Mouse (Mus musculus) intestine, embryonic 15.5 days (tissue): ENCODE measurements around the gene Ppfibp1. TPM values are rescaled to one million over a fixed set of nuclear protein-coding genes. Genes with fewer than 3 reads are reported as not detected.

Experiments used
- ATAC-seq: fragments of 200-750 bp; cut with Nextera tagmentation; 2 replicates; pipeline ENCODE4 v1.8.0; 2017; ENCODE audit warnings: moderate TSS enrichment, moderate library complexity
- H3K27ac ChIP-seq: fragments of 300-500 bp; sonication (generic); 2 replicates; pipeline ENCODE4 v1.5.1; 2015; ENCODE audit warnings: mild to moderate bottlenecking, inconsistent platforms
- H3K27me3 ChIP-seq: fragments of 300-500 bp; sonication (generic); replicated peaks from 2 replicates; pipeline ENCODE4 v1.6.1; 2015; ENCODE audit warnings: inconsistent platforms
- H3K36me3 ChIP-seq: fragments of 300-500 bp; sonication (generic); 2 replicates; pipeline ENCODE4 v1.6.1; 2015; ENCODE audit warnings: inconsistent platforms
- H3K4me1 ChIP-seq: fragments of 300-500 bp; sonication (generic); replicated peaks from 2 replicates; pipeline ENCODE4 v1.6.1; 2015; ENCODE audit warnings: inconsistent platforms
- H3K4me2 ChIP-seq: fragments of 300-500 bp; sonication (generic); replicated peaks from 2 replicates; pipeline ENCODE4 v1.6.1; 2015; ENCODE audit warnings: mild to moderate bottlenecking, inconsistent platforms
- H3K4me3 ChIP-seq: fragments of 300-500 bp; sonication (generic); replicated peaks from 2 replicates; pipeline ENCODE4 v1.5.1; 2015; ENCODE audit warnings: inconsistent platforms
- H3K9ac ChIP-seq: fragments of 300-500 bp; sonication (generic); 2 replicates; pipeline ENCODE4 v1.6.1; 2015; ENCODE audit warnings: inconsistent platforms
- H3K9me3 ChIP-seq: fragments of 300-500 bp; sonication (generic); 2 replicates; pipeline ENCODE4 v1.6.1; 2016; ENCODE audit warnings: inconsistent platforms
- WGBS: fragments of 180-500 bp; shearing (Covaris S2); methylation state at CpG from one replicate; pipeline ENCODE4 v1.1.7; 2015; 5-methylcytosine and 5-hydroxymethylcytosine counted together
- polyA plus RNA-seq: library from polyadenylated mRNA; unstranded; fragments of >200 nt; fragmentation: Nextera tagmentation; extraction: Ambion mirVana; gene quantifications from 2 replicates; pipeline ENCODE4 v1.2.1, GENCODE M21; 2015

Ppfibp1 gene
- polyA plus RNA-seq, 1 experiment from 2014 or later, result 41.5 TPM

- H3K4me3 ChIP-seq, result no peak overlapping the region
- no peak overlapping the region for H3K4me2 ChIP-seq
- 87% methylated on average over 16 of the region's 16 CpGs for WGBS
- H3K9ac ChIP-seq, result no peak overlapping the region
- peaks cover 28% of the 10 kb centered on the region for H3K36me3 ChIP-seq
- no peak for ATAC-seq
- no peaks in the 10 kb centered on the region for H3K4me1 ChIP-seq
- H3K9me3 ChIP-seq, result no peaks in the 10 kb centered on the region
- H3K27me3 ChIP-seq, result no peaks in the 10 kb centered on the region
- H3K27ac ChIP-seq, result no peak overlapping the region
Measured at GRCm38 (mm10) chr6:147022375-147023132, 134.3 kb downstream of the Ppfibp1 start.

GRCm38 (mm10) chr6:147023133-147023395 is 134.8 kb downstream of the Ppfibp1 start:
- no peak for ATAC-seq
- Histone ChIP-seq H3K4me1 (no peaks in the 10 kb centered on the region), H3K4me3 (no peak overlapping the region), H3K27me3 (no peaks in the 10 kb centered on the region), H3K4me2 (no peak overlapping the region), H3K9me3 (no peaks in the 10 kb centered on the region), H3K9ac (no peak overlapping the region), H3K36me3 (peaks cover 28% of the 10 kb centered on the region), H3K27ac (no peak overlapping the region)
- 93% methylated on average over 2 of the region's 2 CpGs for WGBS

- Histone ChIP-seq H3K27me3 (no peaks in the 10 kb centered on the region), H3K36me3 (peaks cover 31% of the 10 kb centered on the region), H3K27ac (no peak overlapping the region), H3K4me2 (no peak overlapping the region), H3K4me1 (no peaks in the 10 kb centered on the region), H3K4me3 (no peak overlapping the region), H3K9ac (no peak overlapping the region), H3K9me3 (no peaks in the 10 kb centered on the region)
- no peak for ATAC-seq
Measured at GRCm38 (mm10) chr6:147023568-147023967, 135.3 kb downstream of the Ppfibp1 start.

- ATAC-seq, result no peak
- Histone ChIP-seq H3K4me1 (no peaks in the 10 kb centered on the region), H3K27ac (no peak overlapping the region), H3K4me2 (no peak overlapping the region), H3K36me3 (peaks cover 27% of the 10 kb centered on the region), H3K9me3 (no peaks in the 10 kb centered on the region), H3K4me3 (no peak overlapping the region), H3K9ac (no peak overlapping the region), H3K27me3 (no peaks in the 10 kb centered on the region)
- WGBS, result 59% methylated on average over 3 of the region's 3 CpGs
Measured at GRCm38 (mm10) chr6:147024761-147025160, 136.5 kb downstream of the Ppfibp1 start.

- Histone ChIP-seq H3K27me3 (no peaks in the 10 kb centered on the region), H3K4me3 (no peak overlapping the region), H3K9ac (no peak overlapping the region), H3K9me3 (no peaks in the 10 kb centered on the region), H3K4me1 (no peaks in the 10 kb centered on the region), H3K27ac (no peak overlapping the region), H3K36me3 (peaks cover 24% of the 10 kb centered on the region), H3K4me2 (no peak overlapping the region)
- ATAC-seq, result no peak
- WGBS, result 86% methylated on average over 2 of the region's 2 CpGs
Measured at GRCm38 (mm10) chr6:147028396-147028795, 140.1 kb downstream of the Ppfibp1 start.

- H3K4me1 ChIP-seq, result no peaks in the 10 kb centered on the region
- H3K9me3 ChIP-seq, result no peaks in the 10 kb centered on the region
- no peaks in the 10 kb centered on the region for H3K27me3 ChIP-seq
- WGBS, result 91% methylated on average over 9 of the region's 9 CpGs
- H3K4me3 ChIP-seq, result no peak overlapping the region
- H3K27ac ChIP-seq, result no peak overlapping the region
- ATAC-seq, result no peak
- no peak overlapping the region for H3K9ac ChIP-seq
- peaks cover 24% of the 10 kb centered on the region for H3K36me3 ChIP-seq
- H3K4me2 ChIP-seq, result no peak overlapping the region
Measured at GRCm38 (mm10) chr6:147029591-147029990, 141.3 kb downstream of the Ppfibp1 start.

- Histone ChIP-seq H3K4me1 (no peaks in the 10 kb centered on the region), H3K27ac (no peak overlapping the region), H3K4me3 (no peak overlapping the region), H3K9me3 (no peaks in the 10 kb centered on the region), H3K36me3 (peaks cover 24% of the 10 kb centered on the region), H3K4me2 (no peak overlapping the region), H3K27me3 (no peaks in the 10 kb centered on the region), H3K9ac (no peak overlapping the region)
- no peak for ATAC-seq
- 87% methylated on average over 15 of the region's 15 CpGs for WGBS
Measured at GRCm38 (mm10) chr6:147030096-147030885, 142.0 kb downstream of the Ppfibp1 start.

GRCm38 (mm10) chr6:147032303-147032925 is 144.1 kb downstream of the Ppfibp1 start, which contains the start of gene Rep15:
Gene Rep15 (plus strand): TSS chr6:147032584.
- no peaks in the 10 kb centered on the region for H3K4me1 ChIP-seq
- no peak for ATAC-seq
- no peak within 1 kb of the TSS for H3K4me2 ChIP-seq
- no peaks in the 10 kb centered on the region for H3K27me3 ChIP-seq
- WGBS, result 55% methylated on average over 13 of the region's 13 CpGs
- H3K36me3 ChIP-seq, result peaks cover 13% of the 10 kb centered on the region; the same call in 1 of the 2 replicates
- H3K27ac ChIP-seq, result no peak within 1 kb of the TSS
- H3K9ac ChIP-seq, result no peak within 1 kb of the TSS
- H3K9me3 ChIP-seq, result no peaks in the 10 kb centered on the region
- no peak within 1 kb of the TSS for H3K4me3 ChIP-seq

GRCm38 (mm10) chr6:147042291-147043290 is 154.3 kb downstream of the Ppfibp1 start, which contains the start of gene Mrps35:
Gene Mrps35 (plus strand): TSS chr6:147042764.
- peak within 1 kb of the TSS; percentile 71 for H3K4me3 ChIP-seq
- H3K4me2 ChIP-seq, result peak within 1 kb of the TSS; percentile 66
- peaks cover 8% of the 10 kb centered on the region for H3K4me1 ChIP-seq
- peak within 1 kb of the TSS; percentile 85 for H3K9ac ChIP-seq
- H3K27ac ChIP-seq, result peak within 1 kb of the TSS; percentile 66
- 3% methylated on average over 66 of the region's 66 CpGs for WGBS
- no peaks in the 10 kb centered on the region for H3K9me3 ChIP-seq
- no peaks in the 10 kb centered on the region for H3K27me3 ChIP-seq
- H3K36me3 ChIP-seq, result no peaks in the 10 kb centered on the region
- ATAC-seq, result peak; percentile 99

GRCm38 (mm10) chr6:147043633-147044032 is 155.3 kb downstream of the Ppfibp1 start:
- no peak overlapping the region for H3K27ac ChIP-seq
- H3K9ac ChIP-seq, result peak overlapping the region; percentile 85
- H3K4me2 ChIP-seq, result peak overlapping the region; percentile 66
- H3K27me3 ChIP-seq, result no peaks in the 10 kb centered on the region
- ATAC-seq, result no peak
- peaks cover 8% of the 10 kb centered on the region for H3K4me1 ChIP-seq
- H3K9me3 ChIP-seq, result no peaks in the 10 kb centered on the region
- peaks cover 7% of the 10 kb centered on the region; the same call in 1 of the 2 replicates for H3K36me3 ChIP-seq
- WGBS, result 42% methylated on average over 7 of the region's 7 CpGs
- H3K4me3 ChIP-seq, result peak overlapping the region; percentile 71

- Histone ChIP-seq H3K27me3 (no peaks in the 10 kb centered on the region), H3K27ac (no peak overlapping the region), H3K4me3 (no peak overlapping the region), H3K9me3 (no peaks in the 10 kb centered on the region), H3K36me3 (peaks cover 26% of the 10 kb centered on the region), H3K9ac (no peak overlapping the region), H3K4me2 (no peak overlapping the region), H3K4me1 (peaks cover under 1% of the 10 kb centered on the region; the same call in 1 of the 2 replicates)
- ATAC-seq, result no peak
- 94% methylated on average over 13 of the region's 13 CpGs for WGBS
Measured at GRCm38 (mm10) chr6:147049239-147049805, 161.0 kb downstream of the Ppfibp1 start.
